Mouse (Mus musculus) liver, adult (tissue): Measurements from ENCODE around the gene Spag6l.

Experiments used
- GATA4 ChIP-seq: IDR thresholded peaks from 2 replicates; pipeline ENCODE4 v1.6.1; 2014; ENCODE audit warnings: mild to moderate bottlenecking, low read length; ENCODE audit not compliant: insufficient replicate concordance

The Spag6l gene

DNA sequence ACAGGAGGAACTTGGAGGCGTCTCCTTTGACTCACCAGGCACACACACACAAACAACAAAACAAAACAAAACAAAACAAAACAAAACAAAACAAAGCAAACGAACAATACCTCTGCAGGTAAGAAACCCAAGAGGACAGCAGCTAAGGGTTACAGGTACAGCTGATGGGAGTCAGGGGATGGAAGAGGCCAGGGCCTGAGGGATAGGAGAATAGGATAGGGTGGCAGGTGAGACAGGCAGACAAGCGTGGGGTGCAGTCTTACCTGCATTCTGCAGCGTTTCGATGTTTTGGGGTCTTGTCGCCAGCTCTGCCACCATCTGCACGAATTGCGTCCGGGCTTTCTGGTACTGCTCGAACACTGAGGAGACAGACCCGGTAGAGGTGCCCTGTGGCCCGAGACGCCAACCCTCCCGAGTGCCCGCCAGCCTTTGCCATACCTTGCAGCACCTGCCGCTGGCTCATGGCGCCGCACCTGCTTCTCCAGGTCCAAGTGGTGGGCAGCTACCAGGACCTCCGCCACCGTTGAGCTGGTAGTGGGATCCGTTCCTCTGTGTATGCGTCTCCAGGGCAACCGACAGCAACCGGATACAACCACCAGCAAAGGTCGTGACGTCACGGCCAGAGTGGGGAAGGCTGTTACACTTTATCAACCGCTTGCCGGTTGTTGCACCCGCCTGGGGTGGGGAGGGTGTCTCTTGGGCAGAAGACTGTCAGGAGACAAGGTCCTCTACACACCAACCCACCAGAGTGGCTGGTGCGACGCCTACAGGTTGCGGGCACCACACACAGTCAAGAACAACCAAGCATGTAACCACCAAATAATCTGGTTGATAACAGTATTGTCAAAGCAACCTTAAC is at the start of gene Spag6l:
Gene Spag6l, minus strand, starts transcription at position 700 of the 859 bp plus-strand sequence.
- no peak for TF ChIP-seq GATA4

DNA sequence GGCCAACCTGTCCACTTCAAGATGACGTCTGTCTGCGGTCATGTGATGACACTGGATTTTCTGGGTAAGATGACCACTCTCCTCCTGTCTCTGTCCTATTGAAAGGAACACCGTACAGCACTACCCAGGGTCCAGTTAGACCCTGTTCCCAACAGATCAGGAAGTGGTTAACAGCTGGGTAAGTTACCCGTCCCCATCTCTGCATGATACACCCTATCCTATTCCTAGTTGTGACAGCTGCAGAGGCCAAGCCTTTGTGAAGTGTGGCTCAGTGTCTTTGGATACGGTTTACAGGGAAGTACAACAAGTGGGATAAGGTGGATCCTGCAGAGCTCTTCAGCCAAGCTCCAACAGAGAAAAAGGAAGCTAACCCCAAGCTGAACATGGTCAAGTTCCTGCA is 49.8 kb upstream of the Spag6l start:
- no peak for TF ChIP-seq GATA4

DNA sequence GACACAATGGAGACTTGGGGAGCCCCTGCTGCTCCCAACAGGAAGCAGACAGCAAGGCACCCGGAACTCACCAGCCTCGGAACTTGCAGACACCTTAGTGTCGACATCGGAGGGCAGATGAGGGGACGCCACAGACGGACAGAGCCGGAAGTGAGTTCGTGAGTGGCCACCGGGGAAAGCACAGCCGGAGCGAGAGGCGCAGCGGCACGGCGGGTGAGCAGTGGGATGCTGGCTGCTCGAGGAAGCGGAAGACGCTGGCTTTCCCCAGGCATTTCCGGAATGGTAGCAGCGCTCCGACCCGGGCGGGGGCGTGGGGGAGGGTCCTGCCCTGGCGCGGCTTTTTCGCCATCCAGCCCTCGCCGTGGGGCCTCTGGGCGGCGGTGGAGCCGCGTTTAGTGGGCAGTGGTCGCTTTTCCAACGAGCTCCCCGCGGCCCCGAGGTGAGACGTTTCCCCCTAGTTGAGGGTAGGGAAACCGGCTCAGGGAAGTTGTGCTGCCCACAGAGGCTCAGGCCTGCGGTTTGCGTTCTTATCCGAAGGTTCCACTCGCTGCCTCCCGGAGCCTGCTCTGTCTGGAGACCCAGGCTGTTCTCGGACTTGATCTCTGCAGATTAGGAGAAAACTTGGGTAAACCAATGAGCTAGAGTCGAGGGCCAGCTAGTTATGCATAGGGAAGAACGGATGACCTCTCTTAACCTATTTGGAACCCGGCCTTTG is 41.5 kb upstream of the Spag6l start, which contains the start of the genes Top3b and Vpreb1:
Gene Top3b, plus strand, starts transcription at position 120 of the 715 bp plus-strand sequence.
Gene Vpreb1, minus strand, starts transcription at position 227 of the 715 bp plus-strand sequence.
- no peak for TF ChIP-seq GATA4

DNA sequence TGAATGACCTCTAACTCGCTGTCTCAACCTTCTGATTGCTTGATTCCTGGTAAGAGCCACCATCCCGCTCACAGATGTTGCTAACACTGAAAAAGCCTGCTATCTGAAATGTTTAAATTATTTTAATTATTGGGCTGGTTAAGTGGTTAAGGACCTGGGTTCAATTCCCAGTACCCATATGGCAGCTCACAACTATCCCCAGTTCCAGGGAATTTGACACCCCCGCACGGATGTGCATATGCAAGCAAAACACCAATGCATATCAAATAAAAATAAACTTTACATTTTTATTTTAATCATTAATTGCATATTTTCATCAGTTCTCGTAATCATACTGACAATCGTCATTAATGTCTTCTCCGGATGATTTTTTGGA is 41.0 kb upstream of the Spag6l start:
- TF ChIP-seq GATA4 = no peak

DNA sequence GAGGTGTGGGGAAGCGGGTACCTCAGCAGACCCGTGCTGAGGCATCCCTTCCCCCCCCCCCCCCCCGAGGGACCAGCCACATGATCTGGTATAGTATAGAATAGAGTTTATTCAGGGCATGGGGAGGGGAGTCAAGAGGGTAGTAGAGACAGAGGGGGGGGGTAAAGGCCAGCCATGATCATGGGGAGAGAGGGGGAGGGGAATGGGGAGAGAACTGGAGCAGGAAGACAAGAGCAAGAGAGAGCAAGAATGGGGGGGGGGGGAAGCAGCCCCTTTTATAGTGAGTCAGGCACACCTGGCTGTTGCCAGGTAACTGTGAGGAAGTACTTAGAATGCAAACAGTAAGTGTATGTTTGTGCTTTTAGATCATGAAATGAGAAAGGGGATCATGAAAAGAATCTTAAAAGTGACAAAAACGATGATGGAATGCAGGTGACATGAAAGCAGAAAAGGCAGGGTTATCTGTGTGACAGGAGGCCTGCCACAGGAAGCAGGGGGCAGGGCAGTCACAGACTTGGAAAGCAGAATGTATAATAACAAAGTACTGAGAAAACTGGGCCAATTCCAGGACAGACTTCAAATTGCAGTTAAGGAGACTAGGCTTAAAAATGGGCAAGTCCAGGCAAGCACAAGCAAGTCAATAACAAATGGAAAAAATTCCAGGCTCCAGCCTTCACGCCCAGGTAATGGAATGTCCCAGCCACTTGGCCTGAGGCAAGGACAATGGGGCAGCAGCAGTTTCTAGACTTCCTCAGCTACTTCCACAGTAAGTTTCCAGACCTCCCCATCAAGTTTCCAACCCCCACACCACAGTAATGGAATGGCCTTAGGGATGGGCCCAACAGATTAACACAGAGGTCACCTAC is 36.7 kb upstream of the Spag6l start:
- no peak for TF ChIP-seq GATA4

DNA sequence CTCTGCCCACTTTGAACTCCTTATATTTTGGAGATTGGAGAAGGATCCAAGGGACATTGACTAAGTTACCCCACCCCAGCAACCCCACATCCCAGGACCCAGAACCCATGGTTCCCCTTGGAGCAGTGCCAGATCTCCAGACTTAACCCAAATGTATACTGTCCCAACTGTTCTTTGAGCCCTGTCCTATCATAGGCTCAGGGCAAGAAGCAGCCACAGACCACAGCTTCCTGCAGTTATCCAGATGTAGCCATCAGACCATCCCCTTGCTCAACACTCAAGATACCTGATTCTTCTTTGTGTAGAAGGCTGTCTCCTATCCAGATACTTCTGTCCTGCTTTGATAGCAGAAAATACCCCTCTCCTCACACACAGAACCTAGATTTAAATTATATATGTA is 36.0 kb upstream of the Spag6l start:
- no peak for TF ChIP-seq GATA4

DNA sequence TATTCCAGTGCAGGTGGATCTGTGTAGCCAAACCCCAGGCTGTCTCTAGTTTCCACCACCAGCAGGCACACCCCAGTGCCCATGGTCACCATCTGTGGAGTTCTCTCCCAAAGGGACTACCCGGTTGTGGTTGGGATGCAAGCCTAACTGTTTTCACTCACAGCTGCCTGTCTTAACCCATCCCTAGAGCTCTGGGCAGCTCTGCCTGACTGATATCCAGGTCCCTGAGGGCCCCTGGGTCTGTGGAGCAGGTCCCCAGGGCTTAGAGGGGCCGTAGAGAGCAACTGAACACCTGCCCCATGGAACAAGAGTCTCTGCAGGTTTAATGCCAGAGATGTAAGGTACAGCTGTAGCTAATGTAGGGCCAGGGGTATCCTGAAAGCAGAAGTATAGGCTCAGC is 34.7 kb upstream of the Spag6l start, which contains the start of gene Igll1:
Gene Igll1, minus strand, starts transcription at position 8 of the 400 bp plus-strand sequence.
- TF ChIP-seq GATA4 = no peak

DNA sequence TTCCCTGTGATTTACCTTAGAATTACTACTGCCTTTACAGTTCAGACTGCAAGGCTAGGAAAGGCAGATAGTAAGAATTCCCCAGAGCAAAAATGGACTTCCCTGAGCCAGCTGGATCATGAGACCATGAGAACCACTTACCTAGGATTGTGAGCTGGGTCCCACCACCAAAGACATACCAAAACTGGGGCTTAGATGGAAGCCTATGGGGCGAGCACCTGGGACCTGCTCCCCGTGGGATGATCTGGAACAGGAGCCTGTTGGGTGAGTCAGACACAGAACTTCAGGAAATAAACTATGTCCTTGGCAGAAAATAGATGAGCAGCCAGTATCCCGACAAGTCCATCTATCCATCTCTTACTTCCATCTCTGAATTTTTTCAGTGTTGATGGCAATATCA is 33.0 kb upstream of the Spag6l start:
- no peak for TF ChIP-seq GATA4

DNA sequence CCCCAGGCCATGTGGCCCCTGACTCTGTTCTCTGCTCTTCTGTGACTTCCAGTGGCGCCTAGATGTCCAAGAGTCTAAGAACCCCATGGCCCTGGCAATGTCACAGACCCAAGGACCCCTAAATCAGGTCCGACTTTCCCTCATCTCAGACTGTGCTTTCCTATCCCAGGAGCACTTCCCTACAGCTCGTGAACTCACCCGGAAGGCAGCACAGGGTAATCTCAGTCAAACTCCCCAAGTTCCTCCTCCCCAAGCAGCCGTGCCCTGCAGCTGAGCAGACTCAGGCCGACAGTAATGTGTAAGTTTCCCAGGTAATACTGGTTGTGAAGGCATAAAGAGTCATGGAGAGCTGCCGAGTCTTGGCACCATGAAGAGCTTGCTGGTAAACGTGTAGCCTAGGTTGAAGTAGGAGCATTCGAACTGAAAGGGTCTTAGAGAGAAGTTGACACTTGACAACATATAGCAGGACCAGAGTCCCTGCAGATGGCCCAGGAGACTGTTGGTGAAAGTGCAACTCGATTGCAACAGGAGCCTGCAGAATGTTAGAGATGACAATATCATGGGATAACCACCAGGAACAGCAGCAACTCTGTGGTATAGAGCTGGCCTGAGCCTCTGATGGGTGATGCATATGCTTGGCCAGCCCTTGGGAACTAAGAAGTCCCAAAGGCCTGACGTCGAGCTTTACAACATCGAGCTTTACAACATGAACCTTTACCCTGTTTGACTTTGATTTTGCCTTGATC is 27.6 kb upstream of the Spag6l start:
- no peak for TF ChIP-seq GATA4

DNA sequence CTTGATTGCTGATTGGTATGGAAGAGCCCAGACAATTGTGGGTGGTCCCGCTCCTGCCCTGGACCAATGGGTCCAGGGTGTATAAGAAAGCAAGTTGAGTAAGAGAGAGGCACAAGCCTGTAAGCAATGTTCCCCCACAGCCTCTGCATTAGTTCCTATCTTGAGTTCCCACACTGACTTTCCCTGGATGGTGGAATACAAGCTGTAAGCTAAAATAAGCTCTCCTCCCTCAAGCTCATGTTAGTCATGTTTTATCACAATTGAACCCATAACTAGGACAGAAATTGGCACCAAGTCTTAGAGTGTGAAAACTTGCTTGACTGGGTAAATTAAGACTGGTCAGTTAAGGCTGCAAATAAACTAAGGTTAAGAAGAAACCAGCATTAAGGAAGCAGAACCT is 26.3 kb upstream of the Spag6l start:
- no peak for TF ChIP-seq GATA4

DNA sequence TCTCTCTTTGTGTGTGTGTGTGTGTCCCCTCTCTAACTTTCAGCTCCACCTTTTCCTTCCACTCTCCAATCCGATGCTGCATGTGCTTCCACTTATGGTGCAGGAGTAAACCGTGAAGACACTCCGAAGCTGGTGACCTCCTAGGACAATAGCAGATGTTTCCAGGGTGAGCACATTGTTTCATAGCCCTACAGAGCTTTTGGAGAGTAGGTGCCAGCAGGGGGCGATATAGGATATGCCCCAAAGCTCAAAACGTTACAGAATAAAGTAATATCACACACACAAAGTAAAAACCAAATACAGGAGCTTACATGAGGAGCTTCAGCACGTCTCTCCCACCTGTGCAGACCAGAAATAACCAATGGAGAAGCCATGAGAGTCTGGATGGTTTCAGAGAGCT is 25.6 kb upstream of the Spag6l start:
- TF ChIP-seq GATA4 = no peak

DNA sequence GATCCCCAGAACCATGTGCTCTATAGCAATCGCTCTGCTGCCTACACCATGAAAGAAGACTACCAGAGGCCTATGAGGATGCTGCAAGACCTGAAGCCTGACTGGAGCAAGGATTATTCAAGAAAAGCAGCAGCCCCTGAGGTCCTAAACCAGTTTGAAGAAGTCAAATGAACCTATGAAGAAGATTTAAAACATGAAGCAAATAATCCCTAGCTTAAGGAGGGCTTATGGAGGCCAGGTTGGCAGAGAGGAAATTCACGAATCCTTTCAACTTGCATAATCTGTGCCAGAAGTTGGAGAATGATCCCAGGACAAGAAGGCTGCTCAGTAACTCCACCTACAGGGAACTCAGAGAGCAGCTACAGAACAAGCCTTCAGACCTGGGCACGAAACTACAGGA is 23.2 kb upstream of the Spag6l start:
- TF ChIP-seq GATA4 = no peak

DNA sequence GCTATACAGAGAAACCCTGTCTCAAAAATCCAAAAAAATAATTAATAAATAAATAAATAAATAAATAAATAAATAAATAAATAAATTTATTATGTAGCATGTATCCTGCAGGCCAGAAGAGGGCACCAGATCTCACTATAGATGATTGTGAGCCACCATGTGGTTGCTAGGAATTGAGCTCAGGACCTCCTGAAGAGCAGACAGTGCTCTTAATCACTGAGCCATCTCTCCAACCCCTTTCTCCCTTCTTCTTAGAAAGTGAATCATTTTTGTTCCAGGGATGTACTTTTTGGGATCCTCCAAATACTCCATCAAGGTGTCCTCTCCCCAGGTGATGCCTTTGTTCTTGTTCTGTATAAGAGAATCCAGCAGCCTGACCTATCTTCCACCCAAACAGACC is 19.9 kb upstream of the Spag6l start:
- TF ChIP-seq GATA4 = no peak

DNA sequence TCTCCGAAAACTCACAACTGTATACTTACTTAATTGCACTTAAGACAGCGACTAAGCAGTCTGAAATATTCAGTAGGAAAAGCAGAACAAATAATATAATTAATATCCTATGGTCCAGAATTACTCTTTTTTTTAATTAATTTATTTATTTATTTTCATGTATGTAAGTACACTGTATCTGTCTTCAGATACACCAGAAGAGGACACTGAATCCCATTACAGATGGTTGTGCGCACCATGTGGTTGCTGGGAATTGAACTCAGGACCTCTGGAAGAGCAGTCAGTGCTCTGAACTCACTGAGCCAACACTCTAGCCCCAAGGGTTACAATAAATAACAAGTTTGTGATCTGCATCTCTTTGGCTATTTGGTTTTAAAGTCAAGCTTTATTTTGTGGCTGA is 415 bp upstream of the Spag6l start:
- no peak for TF ChIP-seq GATA4

DNA sequence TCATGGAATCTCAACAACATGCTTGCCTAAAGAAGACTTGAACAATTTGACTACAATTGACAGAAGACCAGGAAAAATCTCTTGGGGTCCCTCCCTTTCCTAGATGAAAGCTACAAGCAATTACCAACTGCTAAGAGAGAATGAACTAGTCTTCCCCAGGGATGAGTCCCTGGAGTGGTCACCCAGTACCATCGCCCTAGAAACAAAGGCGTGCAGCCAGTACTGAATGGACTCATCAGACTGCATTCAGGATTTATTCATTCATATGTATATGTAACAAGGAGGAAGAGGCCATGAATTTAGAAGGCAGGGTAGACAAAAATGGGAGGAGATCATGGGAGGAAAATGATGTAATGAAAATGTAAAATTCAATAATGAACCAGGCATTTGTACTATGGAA is 3.0 kb downstream of the Spag6l start:
- no peak for TF ChIP-seq GATA4
